Mouse (Mus musculus) E14TG2a.4 (cell line): ENCODE data around the gene Ibtk.

Experiments used
- H3K27me3 ChIP-seq: 2 replicates; pipeline ENCODE4 v1.6.1; 2014; ENCODE audit warnings: low read length, control low read depth; ENCODE audit not compliant: insufficient read depth
- H3K36me3 ChIP-seq: 2 replicates; pipeline ENCODE4 v1.6.1; 2014; ENCODE audit warnings: low read length, control low read depth; ENCODE audit not compliant: insufficient read depth
- H3K4me1 ChIP-seq: replicated peaks from 2 replicates; pipeline ENCODE4 v1.6.1; 2014; ENCODE audit warnings: low read depth, low read length, control low read depth
- H3K4me3 ChIP-seq: replicated peaks from 2 replicates; pipeline ENCODE4 v1.5.1; 2014; ENCODE audit warnings: mild to moderate bottlenecking, low read length
- H3K9me3 ChIP-seq: 2 replicates; pipeline ENCODE4 v1.6.1; 2014; ENCODE audit warnings: low read length, control low read depth
- CTCF ChIP-seq: conservative IDR thresholded peaks from 2 replicates; pipeline ENCODE4 v1.5.1; 2014; ENCODE audit warnings: low read length
- NANOG ChIP-seq: IDR thresholded peaks from 2 replicates; pipeline ENCODE4 v1.6.1; 2014; ENCODE audit warnings: borderline replicate concordance, low read length, mixed read lengths
- POU5F1 ChIP-seq: IDR thresholded peaks from 2 replicates; pipeline ENCODE4 v1.6.1; 2014; ENCODE audit warnings: low read length, borderline replicate concordance

The Ibtk gene

GRCm38 (mm10) chr9:85675131-85675905, 73.8 kb downstream of the Ibtk start:
- H3K4me3 ChIP-seq, result no peak overlapping the region
- no peaks in the 10 kb centered on the region for H3K9me3 ChIP-seq
- no peak for TF ChIP-seq CTCF
- no peaks in the 10 kb centered on the region for H3K27me3 ChIP-seq
- no peaks in the 10 kb centered on the region for H3K4me1 ChIP-seq
- H3K36me3 ChIP-seq, result no peaks in the 10 kb centered on the region

- no peaks in the 10 kb centered on the region for H3K36me3 ChIP-seq
- no peaks in the 10 kb centered on the region for H3K27me3 ChIP-seq
- no peak for TF ChIP-seq POU5F1
- no peak for TF ChIP-seq CTCF
- no peak for TF ChIP-seq NANOG
- no peaks in the 10 kb centered on the region for H3K4me1 ChIP-seq
- H3K9me3 ChIP-seq, result no peaks in the 10 kb centered on the region
- H3K4me3 ChIP-seq, result no peak overlapping the region
Observed at GRCm38 (mm10) chr9:85673907-85674481, 75.1 kb downstream of the Ibtk start.

GRCm38 (mm10) chr9:85671582-85672331, 77.4 kb downstream of the Ibtk start:
- no peaks in the 10 kb centered on the region for H3K9me3 ChIP-seq
- H3K4me3 ChIP-seq, result no peak overlapping the region
- H3K36me3 ChIP-seq, result no peaks in the 10 kb centered on the region
- no peaks in the 10 kb centered on the region for H3K4me1 ChIP-seq
- TF ChIP-seq NANOG (no peak), CTCF (no peak), POU5F1 (no peak)
- H3K27me3 ChIP-seq, result no peaks in the 10 kb centered on the region

- no peak overlapping the region for H3K4me3 ChIP-seq
- no peaks in the 10 kb centered on the region for H3K9me3 ChIP-seq
- H3K36me3 ChIP-seq, result no peaks in the 10 kb centered on the region
- no peaks in the 10 kb centered on the region for H3K4me1 ChIP-seq
- TF ChIP-seq POU5F1, result no peak
- no peak for TF ChIP-seq CTCF
- no peak for TF ChIP-seq NANOG
- no peaks in the 10 kb centered on the region for H3K27me3 ChIP-seq
Observed at GRCm38 (mm10) chr9:85664316-85664715, 84.8 kb downstream of the Ibtk start.

- no peak overlapping the region for H3K4me3 ChIP-seq
- H3K9me3 ChIP-seq, result no peaks in the 10 kb centered on the region
- no peaks in the 10 kb centered on the region for H3K4me1 ChIP-seq
- no peaks in the 10 kb centered on the region for H3K27me3 ChIP-seq
- H3K36me3 ChIP-seq, result no peaks in the 10 kb centered on the region
- TF ChIP-seq NANOG (no peak), POU5F1 (no peak), CTCF (no peak)
Observed at GRCm38 (mm10) chr9:85663810-85664209, 85.3 kb downstream of the Ibtk start.

GRCm38 (mm10) chr9:85663091-85663490, 86.0 kb downstream of the Ibtk start:
- no peaks in the 10 kb centered on the region for H3K4me1 ChIP-seq
- no peaks in the 10 kb centered on the region for H3K9me3 ChIP-seq
- H3K4me3 ChIP-seq, result no peak overlapping the region
- no peak for TF ChIP-seq POU5F1
- no peak for TF ChIP-seq CTCF
- TF ChIP-seq NANOG, result no peak
- H3K27me3 ChIP-seq, result no peaks in the 10 kb centered on the region
- H3K36me3 ChIP-seq, result no peaks in the 10 kb centered on the region

GRCm38 (mm10) chr9:85653401-85653800, 95.7 kb downstream of the Ibtk start:
- Histone ChIP-seq H3K36me3 (no peaks in the 10 kb centered on the region), H3K9me3 (peaks cover 5% of the 10 kb centered on the region; the same call in 1 of the 2 replicates), H3K27me3 (no peaks in the 10 kb centered on the region), H3K4me1 (no peaks in the 10 kb centered on the region), H3K4me3 (no peak overlapping the region)
- no peak for TF ChIP-seq POU5F1
- TF ChIP-seq NANOG, result no peak
- TF ChIP-seq CTCF, result no peak

GRCm38 (mm10) chr9:85638276-85638675, 110.9 kb downstream of the Ibtk start:
- TF ChIP-seq NANOG (no peak), CTCF (no peak), POU5F1 (no peak)
- H3K36me3 ChIP-seq, result no peaks in the 10 kb centered on the region

More at GRCm38 (mm10) chr9:85638276-85638675, 110.9 kb downstream of the Ibtk start:
- Histone ChIP-seq H3K4me1 (peaks cover 23% of the 10 kb centered on the region), H3K9me3 (peaks cover 3% of the 10 kb centered on the region), H3K27me3 (no peaks in the 10 kb centered on the region), H3K4me3 (no peak overlapping the region)
